In genomic region chr2:77191811-77192210, GRCm38 (mm10) we compare ENCODE assay signal across 34 mouse cellular contexts.
"Had no signal": no experiment of that assay in that cellular context is flagged by ENCODE, and none has a peak within 500 bp of the region (broad histone marks: within the 10 kb centered on the region; RNA-seq: fewer than 3 reads in every experiment).

No protein-coding gene starts in this region.

- H3K9me3 ChIP-seq: heart, embryonic 12.5 days; heart, embryonic 13.5 days; heart, embryonic 15.5 days; hindbrain, embryonic 10.5 days; hindbrain, embryonic 12.5 days; hindbrain, embryonic 13.5 days; hindbrain, embryonic 15.5 days; intestine, embryonic 15.5 days; kidney, embryonic 15.5 days had no signal

- ATAC-seq: hindbrain, embryonic 16.5 days; hindbrain, postnatal 0 days; inflammation-experienced regulatory T-cells, adult 6 months; intestine, embryonic 15.5 days; intestine, embryonic 16.5 days; intestine, postnatal 0 days had no signal

- H3K9ac ChIP-seq: heart, embryonic 12.5 days; heart, embryonic 13.5 days; heart, embryonic 15.5 days; hindbrain, embryonic 12.5 days; hindbrain, embryonic 13.5 days; hindbrain, embryonic 14.5 days; hindbrain, embryonic 15.5 days; intestine, embryonic 15.5 days; kidney, embryonic 15.5 days had no signal

- H3K27ac ChIP-seq: heart, embryonic 13.5 days; heart, embryonic 15.5 days; hindbrain, embryonic 10.5 days; hindbrain, embryonic 12.5 days; hindbrain, embryonic 13.5 days; hindbrain, embryonic 14.5 days; hindbrain, embryonic 15.5 days; hindbrain, postnatal 0 days; intestine, embryonic 15.5 days; kidney, embryonic 15.5 days; kidney, postnatal 0 days; layer of hippocampus, adult 2 months; left cerebral cortex, adult 2 months had no signal

- H3K4me1 ChIP-seq: heart, embryonic 13.5 days; heart, embryonic 15.5 days; hindbrain, embryonic 10.5 days; hindbrain, embryonic 12.5 days; hindbrain, embryonic 13.5 days; hindbrain, embryonic 15.5 days; intestine, embryonic 15.5 days; kidney, embryonic 15.5 days had no signal

- DNase-seq: heart, postnatal 10 days; heart, postnatal 14 days; heart, postnatal 36 days; heart, postnatal 4 days; kidney, adult 11 months; kidney, adult 18-20 months; kidney, adult 2 months; kidney, adult 8-10 months; kidney, adult 9 months; kidney, postnatal 10 days; kidney, postnatal 14 days; kidney, postnatal 25 days; kidney, postnatal 36 days; kidney, postnatal 4 days; layer of hippocampus, adult 9-11 months; layer of hippocampus, postnatal 36 days had no signal

- H3K27me3 ChIP-seq: heart, embryonic 12.5 days; heart, embryonic 13.5 days; heart, embryonic 15.5 days; hindbrain, embryonic 12.5 days; hindbrain, embryonic 13.5 days; hindbrain, embryonic 15.5 days; intestine, embryonic 15.5 days; kidney, embryonic 15.5 days had no signal

- H3K4me3 ChIP-seq: heart, embryonic 12.5 days; heart, embryonic 13.5 days; heart, embryonic 15.5 days; hindbrain, embryonic 10.5 days; hindbrain, embryonic 12.5 days; hindbrain, embryonic 13.5 days; hindbrain, embryonic 15.5 days; intestine, embryonic 15.5 days; kidney, embryonic 15.5 days; layer of hippocampus, adult 2 months; left cerebral cortex, adult 2 months had no signal

- H3K4me2 ChIP-seq: heart, embryonic 12.5 days; heart, embryonic 13.5 days; heart, embryonic 15.5 days; hindbrain, embryonic 12.5 days; hindbrain, embryonic 13.5 days; hindbrain, embryonic 14.5 days; hindbrain, embryonic 15.5 days; intestine, embryonic 15.5 days; kidney, embryonic 15.5 days had no signal
